Mouse (Mus musculus) ovary, adult 18-20 months (tissue): ENCODE results near the gene Rapgef2.

ENCODE experiments used
- DNase-seq: peaks from one replicate; pipeline ENCODE4 v3.0.0; 2022; ENCODE audit warnings: low spot score, mixed read lengths

Rapgef2 gene

DNA sequence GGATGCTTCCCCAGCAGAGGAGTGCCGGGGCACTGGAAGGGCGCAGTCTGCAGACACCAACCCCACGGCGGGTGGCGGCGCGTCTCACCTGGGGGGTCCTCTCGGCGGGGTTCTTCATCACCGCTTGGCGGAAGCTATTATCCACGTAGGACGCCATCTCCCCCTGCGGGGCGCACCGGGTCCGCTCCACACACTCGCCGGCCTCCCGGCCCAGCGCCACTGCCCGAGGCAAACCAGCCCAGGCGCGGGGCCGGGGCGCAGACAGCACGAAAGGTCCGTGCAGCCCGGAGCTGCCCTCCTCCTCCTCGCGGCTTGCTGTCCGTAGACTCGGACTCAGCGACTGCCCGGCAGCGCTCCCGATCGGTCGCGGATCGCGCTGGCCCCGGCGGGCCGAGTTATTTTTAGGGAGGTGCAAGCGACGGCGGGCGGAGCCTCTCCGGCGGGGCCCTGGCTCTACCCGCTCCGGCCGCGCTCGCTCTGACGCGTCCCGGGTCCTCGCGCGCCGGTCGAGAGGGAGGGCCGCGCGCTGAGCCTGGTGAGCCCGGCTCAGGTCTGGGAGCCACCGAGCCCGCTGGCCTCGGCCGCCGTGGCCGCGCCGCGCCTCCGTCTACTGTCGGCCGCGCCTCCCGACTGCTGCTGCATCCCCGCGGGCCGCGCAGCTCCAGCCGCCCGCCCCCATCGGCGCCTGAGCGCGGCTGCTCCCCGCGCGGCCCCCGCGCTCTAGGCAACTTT lies at the start of gene Rapgef2:
Gene Rapgef2, minus strand, starts transcription at position 142 of the 732 bp plus-strand sequence.
- peak; percentile 67 for DNase-seq

- no peak for DNase-seq
Observed at GRCm38 (mm10) chr3:79333643-79334200, 47.4 kb upstream of the Rapgef2 start.

DNA sequence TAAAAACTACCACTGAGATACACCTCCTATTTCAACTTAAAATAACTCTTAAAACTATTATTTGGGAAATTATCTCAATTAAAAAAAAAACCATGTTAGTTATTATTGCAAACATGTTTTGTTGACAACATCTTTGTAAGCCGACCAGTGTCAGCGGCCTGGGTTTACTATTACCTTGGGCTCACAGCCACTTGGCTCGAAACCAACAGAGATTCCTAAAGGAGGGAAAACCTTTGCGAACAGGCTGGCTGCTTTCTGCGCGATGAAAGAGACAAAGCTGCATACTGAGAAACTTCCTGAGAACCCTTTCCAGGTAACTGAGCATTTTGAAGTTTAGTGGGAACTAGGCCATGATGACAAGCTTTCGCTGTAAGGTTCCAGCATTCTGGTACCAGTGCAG lies 46.7 kb upstream of the Rapgef2 start:
- DNase-seq = peak; percentile 14

- no peak for DNase-seq
Observed at GRCm38 (mm10) chr3:79329691-79330315, 43.5 kb upstream of the Rapgef2 start.

DNA sequence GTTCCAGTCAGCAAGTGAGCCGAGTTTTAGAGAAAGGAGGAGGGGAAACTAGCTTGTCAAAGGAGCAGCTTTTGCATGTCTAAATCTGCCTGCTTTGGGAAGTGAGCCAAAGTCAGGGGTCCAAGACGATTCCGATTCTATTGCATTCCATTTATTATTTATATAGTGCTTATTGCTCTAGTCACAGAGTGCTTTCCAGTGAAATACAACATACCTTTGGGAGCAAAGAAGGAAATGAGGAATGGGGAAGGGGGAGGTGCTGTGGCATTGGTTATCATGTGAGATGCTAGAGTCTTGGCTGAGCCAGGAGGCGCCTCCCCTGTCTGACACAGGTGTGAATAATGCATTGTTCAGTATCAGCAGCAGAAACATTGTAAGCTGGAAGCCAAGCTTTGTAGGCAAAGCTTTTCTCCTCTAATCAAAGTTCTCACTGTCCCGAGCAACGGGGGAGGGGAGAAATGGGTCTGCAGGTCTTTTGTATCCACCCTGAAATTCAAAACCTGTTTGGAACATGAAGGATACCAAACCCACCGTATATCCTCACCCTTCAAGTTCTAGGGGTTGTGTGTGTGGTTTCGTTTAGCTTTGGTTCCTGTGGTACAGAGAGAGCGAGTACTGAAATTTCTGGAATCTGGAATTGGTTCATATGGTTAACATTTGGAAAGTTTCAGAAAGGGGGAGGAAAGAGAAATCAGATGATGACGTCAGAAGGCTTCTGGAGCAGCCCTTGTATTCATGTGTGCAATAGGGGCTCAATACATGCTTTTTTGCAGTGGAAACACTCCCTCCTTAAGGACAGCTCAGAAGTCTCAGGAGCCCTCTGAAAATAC lies 38.6 kb upstream of the Rapgef2 start:
- DNase-seq = no peak

- peak; percentile 26 for DNase-seq
Observed at GRCm38 (mm10) chr3:79314006-79314698, 27.8 kb upstream of the Rapgef2 start.

DNA sequence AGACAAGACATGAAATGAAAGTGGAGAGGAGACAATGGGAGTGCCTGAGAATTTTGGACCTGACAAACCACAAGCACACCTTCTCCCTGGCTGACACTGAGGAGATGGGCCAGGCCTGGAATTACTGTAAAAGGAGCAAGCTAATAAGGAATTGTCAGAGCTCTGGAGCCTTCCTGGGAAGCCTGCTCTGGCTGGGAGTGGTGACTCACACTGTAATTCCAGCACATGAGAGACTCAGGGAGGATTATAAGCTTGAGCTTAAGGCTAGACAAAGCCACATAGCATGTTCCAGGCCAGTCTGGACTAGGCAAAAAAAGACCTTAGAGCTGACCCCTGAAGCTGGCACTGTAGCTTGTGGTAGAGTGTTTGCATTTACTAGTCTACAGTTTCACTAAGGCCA lies 25.6 kb upstream of the Rapgef2 start:
- DNase-seq = no peak

GRCm38 (mm10) chr3:79310184-79310583 lies 23.9 kb upstream of the Rapgef2 start:
- no peak for DNase-seq

GRCm38 (mm10) chr3:79308605-79309004 lies 22.3 kb upstream of the Rapgef2 start:
- DNase-seq = no peak

- no peak for DNase-seq
Observed at GRCm38 (mm10) chr3:79299401-79299800, 13.1 kb upstream of the Rapgef2 start.

DNA sequence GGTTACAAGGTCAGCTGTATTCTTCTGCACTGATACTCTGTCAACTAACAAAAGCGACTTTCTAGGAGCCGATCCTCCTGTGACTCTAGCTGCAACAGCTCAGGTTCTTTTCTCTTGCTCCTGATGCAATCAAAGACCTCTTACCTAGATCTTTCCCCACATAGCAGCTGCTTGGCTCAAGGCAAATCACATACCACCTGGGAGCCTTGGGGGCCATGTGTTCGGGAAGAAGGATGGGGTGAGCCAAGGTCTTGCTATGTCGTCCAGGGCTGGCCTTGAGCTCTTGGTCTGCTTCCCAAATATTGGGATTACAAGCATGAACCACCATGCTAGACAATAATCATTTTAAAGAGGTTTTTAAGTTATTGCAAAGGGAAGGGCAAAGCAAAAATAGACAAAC lies 11.0 kb upstream of the Rapgef2 start:
- no peak for DNase-seq

DNA sequence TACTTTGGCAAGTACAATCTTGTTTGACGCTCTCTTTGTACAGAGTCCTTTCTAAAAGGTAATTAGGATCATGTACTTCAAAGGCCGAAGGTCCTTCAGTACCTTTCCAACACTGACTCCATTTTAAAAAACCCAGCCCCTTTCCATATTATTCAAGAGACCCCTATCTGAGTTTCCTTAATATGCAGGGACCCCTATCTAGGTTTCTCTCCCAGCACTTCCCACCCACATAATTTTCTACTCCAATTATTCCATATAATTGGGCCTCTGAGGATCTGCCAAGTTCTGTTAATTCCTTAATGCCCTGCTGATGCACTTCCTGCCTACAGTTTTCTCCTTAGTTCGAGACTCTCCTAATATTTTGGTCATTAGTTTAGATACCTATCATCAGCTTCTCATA lies 10.3 kb upstream of the Rapgef2 start:
- DNase-seq = no peak

DNA sequence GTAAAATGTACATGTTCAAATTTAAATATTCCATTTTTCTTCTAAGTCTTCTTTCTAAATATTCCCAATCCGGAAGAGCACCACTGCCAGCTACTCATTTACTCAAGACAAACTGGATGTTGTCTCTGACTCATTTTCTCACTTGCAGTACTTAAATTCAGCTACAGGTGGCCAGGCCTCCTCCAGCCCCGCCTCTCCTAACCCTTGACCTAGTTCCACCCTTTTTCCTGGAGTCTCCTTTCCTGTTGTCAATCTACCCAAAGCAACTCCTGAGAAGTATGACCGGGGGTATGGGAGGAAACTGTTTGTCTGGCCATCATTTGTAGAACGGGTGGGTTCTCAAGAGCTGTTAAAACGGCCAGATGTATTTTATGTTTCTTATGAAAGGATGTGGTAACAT lies 9.7 kb upstream of the Rapgef2 start:
- DNase-seq = no peak

GRCm38 (mm10) chr3:79294701-79295100 lies 8.4 kb upstream of the Rapgef2 start:
- no peak for DNase-seq

DNA sequence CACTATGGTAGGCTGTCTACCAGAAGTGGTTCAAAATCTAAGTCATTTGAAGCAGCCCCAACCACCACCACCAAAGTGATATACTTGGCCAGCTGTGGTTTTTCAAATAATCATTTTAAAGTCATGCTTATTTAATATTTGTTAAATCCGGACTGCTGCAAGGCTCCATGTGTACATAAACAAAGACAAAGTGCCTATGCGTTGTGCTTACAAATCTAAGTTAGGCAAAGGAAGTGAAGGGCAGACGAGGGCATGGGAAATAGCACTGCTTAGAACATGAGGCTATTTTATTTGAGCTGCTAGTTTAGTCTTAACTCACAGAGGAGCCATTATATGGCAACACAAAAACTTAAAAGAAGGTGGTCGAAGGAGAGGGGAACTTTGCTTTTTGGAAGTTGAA lies 6.7 kb upstream of the Rapgef2 start:
- DNase-seq = no peak

DNA sequence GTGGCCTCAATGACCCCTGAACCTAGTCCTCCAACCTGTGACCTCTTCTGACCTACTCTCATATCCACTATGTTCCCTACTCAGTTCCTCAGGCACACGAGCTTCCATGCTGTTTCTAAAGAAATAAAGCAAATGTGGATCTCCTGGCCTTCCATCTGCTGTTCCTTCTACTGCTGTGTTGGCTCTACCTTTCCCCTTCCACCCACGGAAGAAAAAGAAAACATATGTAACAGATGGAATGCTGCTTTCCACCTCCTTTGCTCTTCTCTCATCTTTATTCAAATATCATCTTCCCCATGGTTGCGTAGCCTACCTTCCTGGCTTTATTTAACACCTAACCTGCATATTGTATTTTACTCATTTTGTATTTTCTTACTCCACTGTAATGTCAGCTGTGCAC lies 2.7 kb upstream of the Rapgef2 start:
- no peak for DNase-seq

DNA sequence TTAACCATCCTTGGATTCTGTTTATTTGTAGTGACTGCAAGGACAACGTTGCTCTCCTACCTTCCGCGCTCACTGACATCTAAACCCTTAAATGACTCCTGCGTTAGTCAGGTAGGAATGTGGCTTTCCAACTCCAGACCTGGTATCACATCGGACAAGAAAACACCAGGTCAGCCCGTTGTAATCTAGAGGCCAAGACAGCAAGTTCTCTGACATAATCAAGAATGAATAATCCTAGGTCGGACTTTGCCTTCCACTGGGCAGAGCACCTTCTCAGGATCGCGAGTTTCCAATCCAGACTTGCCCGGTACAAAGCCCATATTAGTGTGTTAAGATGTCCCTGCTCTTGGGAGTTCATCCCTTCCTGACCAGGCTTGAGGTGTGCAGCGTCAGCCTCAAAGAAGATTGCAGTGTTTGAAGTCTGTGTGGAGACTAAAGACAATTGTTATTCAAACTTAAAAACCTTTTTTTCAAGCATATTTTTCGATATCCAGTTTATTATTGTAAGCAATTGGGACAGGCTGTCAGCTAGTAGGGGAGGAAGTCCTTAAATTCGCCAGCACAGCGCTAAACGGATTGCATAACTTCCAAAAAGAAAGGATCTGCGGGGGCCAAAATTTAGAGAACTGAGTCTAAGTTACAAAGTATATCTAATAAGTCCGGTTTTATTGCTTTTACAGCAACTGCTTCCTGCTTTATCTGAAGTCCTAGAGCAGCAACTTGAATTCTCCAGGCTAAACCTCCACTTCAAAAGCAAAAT lies 1.6 kb upstream of the Rapgef2 start:
- DNase-seq = no peak

- peak; percentile 95 for DNase-seq
Observed at GRCm38 (mm10) chr3:79287108-79287576, 825 bp upstream of the Rapgef2 start.

GRCm38 (mm10) chr3:79286031-79286375 lies 314 bp downstream of the Rapgef2 start:
- DNase-seq = peak; percentile 10

- DNase-seq = no peak
Observed at GRCm38 (mm10) chr3:79285097-79285675, 1.1 kb downstream of the Rapgef2 start.

GRCm38 (mm10) chr3:79283976-79284375 lies 2.3 kb downstream of the Rapgef2 start:
- no peak for DNase-seq
